In genomic region chr11:77771879-77772713, GRCm38 (mm10) we compare ENCODE assay signal across 10 mouse cellular contexts. TPM values are rescaled to one million over a fixed set of nuclear protein-coding genes. Genes with fewer than 3 reads are reported as not detected.
A peak's percentile ranks its signal among the peaks of the same experiment; 100 is the strongest.
DNase-seq lines count a peak whose midpoint lies in the region; ATAC-seq lines count a peak whose summit lies in the region.
"Had no signal": no experiment of that assay in that cellular context is flagged by ENCODE, and none has a peak within 500 bp of the region (broad histone marks: within the 10 kb centered on the region; RNA-seq: fewer than 3 reads in every experiment).

No protein-coding gene starts in this region.

- no peak overlapping the region for H3K9ac ChIP-seq in stomach, embryonic 14.5 days (replicated peaks; ENCODE audit: low read depth, low read length)

- WGBS in heart, embryonic 10.5 days: 27% methylated on average over 8 of the region's 8 CpGs
- 58% methylated on average over 8 of the region's 8 CpGs for WGBS in embryonic facial prominence, embryonic 10.5 days
- 53% methylated on average over 8 of the region's 8 CpGs for WGBS in stomach, embryonic 14.5 days

- H3K27me3 ChIP-seq in heart, embryonic 10.5 days (ENCODE audit: insufficient read depth, poor library complexity, severe bottlenecking): no peaks in the 10 kb centered on the region
- H3K27me3 ChIP-seq in embryonic facial prominence, embryonic 10.5 days (replicated peaks; ENCODE audit: low read depth, poor library complexity, severe bottlenecking): no peaks in the 10 kb centered on the region
- H3K27me3 ChIP-seq in stomach, embryonic 14.5 days (ENCODE audit: control insufficient read depth, insufficient read depth, low read length): no peaks in the 10 kb centered on the region

- H3K4me3 ChIP-seq in heart, embryonic 10.5 days: peak overlapping the region; percentile 22; the same call in 1 of the 2 replicates
- no peak overlapping the region for H3K4me3 ChIP-seq in embryonic facial prominence, embryonic 10.5 days
- no peak overlapping the region for H3K4me3 ChIP-seq in stomach, embryonic 14.5 days (ENCODE audit: low read depth, low read length)

- no peaks in the 10 kb centered on the region for H3K9me3 ChIP-seq in heart, embryonic 10.5 days
- H3K9me3 ChIP-seq in embryonic facial prominence, embryonic 10.5 days: no peaks in the 10 kb centered on the region
- no peaks in the 10 kb centered on the region for H3K9me3 ChIP-seq in stomach, embryonic 14.5 days (ENCODE audit: control insufficient read depth, low read depth, low read length)

- ATAC-seq in stomach, embryonic 14.5 days (ENCODE audit: insufficient number of reproducible peaks, insufficient read depth, low FRiP score, low read depth): peak; percentile 85
- ATAC-seq: inflammation-experienced regulatory T-cells, adult 6 months had no signal

- H3K4me2 ChIP-seq in stomach, embryonic 14.5 days (replicated peaks; ENCODE audit: low read depth, low read length): no peak overlapping the region

- peaks cover 49% of the 10 kb centered on the region for H3K4me1 ChIP-seq in heart, embryonic 10.5 days
- peaks cover 21% of the 10 kb centered on the region for H3K4me1 ChIP-seq in embryonic facial prominence, embryonic 10.5 days
- 0 out of 2 replicates have a peak, but pooled peaks cover 4% of the 10 kb centered on the region for H3K4me1 ChIP-seq in stomach, embryonic 14.5 days (ENCODE audit: control insufficient read depth, insufficient read depth, low read length)

- peaks cover 4% of the 10 kb centered on the region for H3K36me3 ChIP-seq in heart, embryonic 10.5 days
- peaks cover 1% of the 10 kb centered on the region for H3K36me3 ChIP-seq in embryonic facial prominence, embryonic 10.5 days (replicated peaks)
- H3K36me3 ChIP-seq in stomach, embryonic 14.5 days (ENCODE audit: control insufficient read depth, insufficient read depth, low read length): no peaks in the 10 kb centered on the region

- peak; percentile 84 for DNase-seq in heart, embryonic 10.5 days (ENCODE audit: low spot score)
- no peak for DNase-seq in heart, adult 18-20 months
- DNase-seq in embryonic facial prominence, embryonic 10.5 days (ENCODE audit: low spot score): no peak
- peak; percentile 61 to 83 for DNase-seq in kidney, postnatal 25 days
- no peak for DNase-seq in retina, embryonic 14.5 days (ENCODE audit: low spot score)
- no peak for DNase-seq in left cerebral cortex, adult 8-10 months (ENCODE audit: low spot score in 2 of 2)
- no peak for DNase-seq in left cerebral cortex, adult 9 months (ENCODE audit: low spot score in 2 of 2)

- peak overlapping the region; percentile 69 for H3K27ac ChIP-seq in heart, embryonic 10.5 days
- peak overlapping the region; percentile 44; the same call in 1 of the 2 replicates for H3K27ac ChIP-seq in embryonic facial prominence, embryonic 10.5 days (replicated peaks)
- H3K27ac ChIP-seq in stomach, embryonic 14.5 days (ENCODE audit: low read length): peak overlapping the region; percentile 70; the same call in 1 of the 2 replicates

RNA-seq across cellular contexts. Expression of gene Myo18a, which starts 9.1 kb away (rescaled TPM):
- 95.5 and 153 TPM in 2 replicates for polyA plus RNA-seq in heart, embryonic 10.5 days (2016; fragmentation: Nextera tagmentation; extraction: Ambion mirVana)
- 100 to 1,000 TPM; 228 to 270 TPM for total RNA-seq in heart, adult 18-20 months (2021)
- polyA plus RNA-seq in embryonic facial prominence, embryonic 10.5 days (2016; fragmentation: Nextera tagmentation; extraction: Ambion mirVana): 25.7 and 27.2 TPM in 2 replicates
- 18.4 and 22.3 TPM in 2 replicates for polyA plus RNA-seq in stomach, embryonic 14.5 days (2014; fragmentation: Nextera tagmentation; extraction: Ambion mirVana)
- total RNA-seq in left cerebral cortex, adult 8-10 months (2022): 100 to 1,000 TPM; 133 to 174 (median 147) TPM

RNA-seq across cellular contexts. Expression of gene Gm10277, which starts 15.5 kb away (rescaled TPM):
- 1.1 and 1.6 TPM in 2 replicates for polyA plus RNA-seq in heart, embryonic 10.5 days (2016; fragmentation: Nextera tagmentation; extraction: Ambion mirVana)
- total RNA-seq in heart, adult 18-20 months (2021): not detected
- polyA plus RNA-seq in embryonic facial prominence, embryonic 10.5 days (2016; fragmentation: Nextera tagmentation; extraction: Ambion mirVana): 1.3 and 1.6 TPM in 2 replicates
- polyA plus RNA-seq in stomach, embryonic 14.5 days (2014; fragmentation: Nextera tagmentation; extraction: Ambion mirVana): 1.2 and 1.5 TPM in 2 replicates
- not detected for total RNA-seq in left cerebral cortex, adult 8-10 months (2022)
- total RNA-seq: monocyte, adult 5-6 weeks had no signal

RNA-seq across cellular contexts. Expression of gene Cryba1, which starts 47.0 kb away (rescaled TPM):
- 0.18 TPM in 1 of 2 replicates, not detected in the other for polyA plus RNA-seq in heart, embryonic 10.5 days (2016; fragmentation: Nextera tagmentation; extraction: Ambion mirVana)
- not detected for total RNA-seq in heart, adult 18-20 months (2021)
- polyA plus RNA-seq in embryonic facial prominence, embryonic 10.5 days (2016; fragmentation: Nextera tagmentation; extraction: Ambion mirVana): 0.88 and 2.2 TPM in 2 replicates
- polyA plus RNA-seq in stomach, embryonic 14.5 days (2014; fragmentation: Nextera tagmentation; extraction: Ambion mirVana): not detected in 2 replicates
- total RNA-seq in left cerebral cortex, adult 8-10 months (2022): not detected
- total RNA-seq: monocyte, adult 5-6 weeks had no signal

Comparison
In these comparisons a context has a peak if more than half of its experiments do, and no peak if none do; other contexts are left out.
1. DNase-seq: peak in heart, embryonic 10.5 days (single experiment) and kidney, postnatal 25 days (2 of 2); none in heart, adult 18-20 months (0 of 2), embryonic facial prominence, embryonic 10.5 days (single experiment), retina, embryonic 14.5 days (single experiment), left cerebral cortex, adult 8-10 months (0 of 2) and left cerebral cortex, adult 9 months (0 of 2).
2. Peak in every context shown above with its lines, with median percentiles within 50 percentile points of each other: H3K27ac ChIP-seq.